Mouse (Mus musculus): ENCODE results near the gene Entpd1. TPM values are rescaled to one million over a fixed set of nuclear protein-coding genes. Genes with fewer than 3 reads are reported as not detected.

Entpd1 gene
- total and polyA plus RNA-seq, 3 experiments = not detected

GRCm38 (mm10) chr19:40659651-40660478 lies 47.7 kb downstream of the Entpd1 start:
- H3K79me2 ChIP-seq (ENCODE audit: control insufficient read depth, insufficient read depth, low read length, poor library complexity) = no peaks in the 10 kb centered on the region
- no peaks in the 10 kb centered on the region for H3K9me3 ChIP-seq (replicated peaks; ENCODE audit: insufficient read depth, low read length)
- no peaks in the 10 kb centered on the region for H3K36me3 ChIP-seq (ENCODE audit: control insufficient read depth in 1 of 2, insufficient read depth in 2 of 2, low read length in 2 of 2)
- DNase-seq (ENCODE audit: low read depth, low spot score) = peak; percentile 17
- H3K4me1 ChIP-seq (ENCODE audit: control insufficient read depth in 1 of 2, insufficient read depth in 2 of 2, low read length in 2 of 2) = no peaks in the 10 kb centered on the region
- peaks cover 3% of the 10 kb centered on the region in 2 experiments; a peak in 3 of 4 replicates for H3K27me3 ChIP-seq (ENCODE audit: control insufficient read depth in 1 of 2, insufficient read depth in 2 of 2, low read length in 2 of 2)
- no peak for TF ChIP-seq SIN3A (IDR thresholded peaks at IDR 0.05; ENCODE audit: low read length)
- no peak for TF ChIP-seq CTCF (IDR thresholded peaks at IDR 0.05 in 2 of 3, conservative IDR thresholded peaks at IDR 0.05 in 1 of 3; ENCODE audit: control insufficient read depth in 1 of 3, insufficient read depth in 1 of 3, low read depth in 2 of 3, low read length in 3 of 3, poor library complexity in 1 of 3, severe bottlenecking in 1 of 3)
- TF ChIP-seq ZNF384 (IDR thresholded peaks at IDR 0.05; ENCODE audit: low read depth, low read length) = no peak
- TF ChIP-seq MAZ (IDR thresholded peaks at IDR 0.05; ENCODE audit: low read depth, low read length) = no peak
- no peak for TF ChIP-seq ZMIZ1 (IDR thresholded peaks at IDR 0.05; ENCODE audit: low read depth, low read length)
- no peak for TF ChIP-seq RCOR1 (IDR thresholded peaks at IDR 0.05; ENCODE audit: low read depth, low read length)
- H3K4me3 ChIP-seq (ENCODE audit: control insufficient read depth in 1 of 2, insufficient read depth in 1 of 2, low read depth in 2 of 2, low read length in 2 of 2) = peak overlapping the region in 1 of 2 experiments; percentile 17; a peak in 2 of 4 replicates
- H3K9ac ChIP-seq (ENCODE audit: control insufficient read depth, low read depth, low read length, poor library complexity, severe bottlenecking) = no peak overlapping the region
- no peak overlapping the region for H3K27ac ChIP-seq (ENCODE audit: control insufficient read depth, low read depth, low read length)

DNA sequence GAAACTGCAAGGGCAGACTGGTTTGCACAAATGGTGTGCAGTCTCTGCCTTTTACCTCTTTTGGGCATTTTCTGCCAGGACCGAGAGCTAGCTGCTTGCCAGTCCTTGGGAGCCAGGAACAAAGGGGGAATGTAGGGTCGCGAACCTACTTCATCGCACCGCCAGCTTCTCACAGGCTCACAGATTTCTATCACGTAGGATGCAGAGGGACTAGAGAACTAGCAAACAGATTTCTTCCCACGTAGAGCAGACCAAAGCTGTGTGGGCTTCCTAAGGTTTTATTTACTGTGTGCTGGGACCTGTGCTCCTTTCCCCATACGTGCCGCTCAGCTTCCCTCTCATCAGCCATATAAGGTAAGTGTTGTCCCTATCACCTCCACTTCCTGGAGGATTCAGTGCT lies 48.3 kb downstream of the Entpd1 start:
- H3K27me3 ChIP-seq (ENCODE audit: control insufficient read depth in 1 of 2, insufficient read depth in 2 of 2, low read length in 2 of 2) = peaks cover 3% of the 10 kb centered on the region in 2 experiments; a peak in 3 of 4 replicates
- TF ChIP-seq MAZ (IDR thresholded peaks at IDR 0.05; ENCODE audit: low read depth, low read length) = no peak
- H3K4me3 ChIP-seq (ENCODE audit: control insufficient read depth in 1 of 2, insufficient read depth in 1 of 2, low read depth in 2 of 2, low read length in 2 of 2) = no peak overlapping the region
- H3K79me2 ChIP-seq (ENCODE audit: control insufficient read depth, insufficient read depth, low read length, poor library complexity) = no peaks in the 10 kb centered on the region
- H3K36me3 ChIP-seq (ENCODE audit: control insufficient read depth in 1 of 2, insufficient read depth in 2 of 2, low read length in 2 of 2) = no peaks in the 10 kb centered on the region
- H3K27ac ChIP-seq (ENCODE audit: control insufficient read depth, low read depth, low read length) = no peak overlapping the region
- no peak overlapping the region for H3K9ac ChIP-seq (ENCODE audit: control insufficient read depth, low read depth, low read length, poor library complexity, severe bottlenecking)
- DNase-seq (ENCODE audit: low read depth, low spot score) = no peak
- no peaks in the 10 kb centered on the region for H3K4me1 ChIP-seq (ENCODE audit: control insufficient read depth in 1 of 2, insufficient read depth in 2 of 2, low read length in 2 of 2)
- no peaks in the 10 kb centered on the region for H3K9me3 ChIP-seq (replicated peaks; ENCODE audit: insufficient read depth, low read length)

GRCm38 (mm10) chr19:40661108-40661507 lies 48.9 kb downstream of the Entpd1 start:
- Histone ChIP-seq H3K79me2 (ENCODE audit: control insufficient read depth, insufficient read depth, low read length, poor library complexity) (no peaks in the 10 kb centered on the region), H3K4me1 (ENCODE audit: control insufficient read depth in 1 of 2, insufficient read depth in 2 of 2, low read length in 2 of 2) (no peaks in the 10 kb centered on the region), H3K4me3 (ENCODE audit: control insufficient read depth in 1 of 2, insufficient read depth in 1 of 2, low read depth in 2 of 2, low read length in 2 of 2) (no peak overlapping the region), H3K27me3 (ENCODE audit: control insufficient read depth in 1 of 2, insufficient read depth in 2 of 2, low read length in 2 of 2) (peaks cover 3% of the 10 kb centered on the region in 2 experiments; a peak in 3 of 4 replicates), H3K9me3 (replicated peaks; ENCODE audit: insufficient read depth, low read length) (no peaks in the 10 kb centered on the region), H3K27ac (ENCODE audit: control insufficient read depth, low read depth, low read length) (no peak overlapping the region), H3K36me3 (ENCODE audit: control insufficient read depth in 1 of 2, insufficient read depth in 2 of 2, low read length in 2 of 2) (no peaks in the 10 kb centered on the region), H3K9ac (ENCODE audit: control insufficient read depth, low read depth, low read length, poor library complexity, severe bottlenecking) (no peak overlapping the region)
- no peak for TF ChIP-seq TCF12 (IDR thresholded peaks at IDR 0.05; ENCODE audit: low read depth, low read length)
- TF ChIP-seq MYC (IDR thresholded peaks at IDR 0.05; ENCODE audit: low read depth, low read length) = no peak
- TF ChIP-seq NRF1 (IDR thresholded peaks at IDR 0.05; ENCODE audit: insufficient read depth, low read depth, low read length, poor library complexity, severe bottlenecking) = no peak
- no peak for TF ChIP-seq POLR2A (IDR thresholded peaks at IDR 0.05; ENCODE audit: control insufficient read depth in 1 of 2, insufficient read depth in 1 of 2, low read depth in 1 of 2, low read length in 2 of 2, poor library complexity in 1 of 2)
- no peak for TF ChIP-seq KAT2A (conservative IDR thresholded peaks at IDR 0.05; ENCODE audit: low read depth, low read length)
- no peak for TF ChIP-seq MYB (IDR thresholded peaks at IDR 0.05; ENCODE audit: low read depth, low read length)
- TF ChIP-seq E2F4 (IDR thresholded peaks at IDR 0.05; ENCODE audit: borderline replicate concordance, low read depth, low read length) = no peak
- TF ChIP-seq POLR2AphosphoS5 (IDR thresholded peaks at IDR 0.05; ENCODE audit: borderline replicate concordance, low read depth, low read length) = no peak
- no peak for DNase-seq (ENCODE audit: low read depth, low spot score)
